ENCODE assay signal across 8 mouse cellular contexts in genomic region chr16:6716214-6716911, GRCm38 (mm10).
DNase-seq lines count a peak whose midpoint lies in the region; ATAC-seq lines count a peak whose summit lies in the region.

No protein-coding gene starts in this region.

- ATAC-seq in forebrain, embryonic 14.5 days = peak; percentile 85
- no peak for ATAC-seq in forebrain, embryonic 12.5 days (ENCODE audit: low FRiP score)
- ATAC-seq in neural tube, embryonic 15.5 days (ENCODE audit: low FRiP score) = peak; percentile 78
- ATAC-seq in liver, embryonic 11.5 days (replicated peaks; ENCODE audit: low FRiP score) = no peak

- intact Hi-C loops in gastrocnemius, postnatal 36 days (cut with DNase I) = no loop called here

- no peaks in the 10 kb centered on the region for H3K36me3 ChIP-seq in forebrain, embryonic 14.5 days (ENCODE audit: control insufficient read depth, insufficient read depth, low read length)
- H3K36me3 ChIP-seq in forebrain, embryonic 12.5 days (replicated peaks) = no peaks in the 10 kb centered on the region
- no peaks in the 10 kb centered on the region for H3K36me3 ChIP-seq in neural tube, embryonic 15.5 days
- H3K36me3 ChIP-seq in liver, embryonic 11.5 days (ENCODE audit: control insufficient read depth, insufficient read depth, low read length) = no peaks in the 10 kb centered on the region

- H3K9ac ChIP-seq in forebrain, embryonic 14.5 days (ENCODE audit: low read length) = no peak overlapping the region
- no peak overlapping the region for H3K9ac ChIP-seq in forebrain, embryonic 12.5 days
- no peak overlapping the region for H3K9ac ChIP-seq in neural tube, embryonic 15.5 days (replicated peaks)
- H3K9ac ChIP-seq in liver, embryonic 11.5 days (ENCODE audit: low read depth, low read length) = no peak overlapping the region

- no peak overlapping the region for H3K4me2 ChIP-seq in forebrain, embryonic 14.5 days (ENCODE audit: low read length)
- no peak overlapping the region for H3K4me2 ChIP-seq in forebrain, embryonic 12.5 days
- no peak overlapping the region for H3K4me2 ChIP-seq in neural tube, embryonic 15.5 days
- no peak overlapping the region for H3K4me2 ChIP-seq in liver, embryonic 11.5 days

- peaks cover 6% of the 10 kb centered on the region; the same call in 1 of the 2 replicates for H3K4me1 ChIP-seq in forebrain, embryonic 14.5 days (ENCODE audit: control insufficient read depth, insufficient read depth, low read length)
- H3K4me1 ChIP-seq in forebrain, embryonic 12.5 days = no peaks in the 10 kb centered on the region
- H3K4me1 ChIP-seq in neural tube, embryonic 15.5 days = peaks cover 16% of the 10 kb centered on the region
- H3K4me1 ChIP-seq in liver, embryonic 11.5 days (replicated peaks; ENCODE audit: control insufficient read depth, insufficient read depth, low read length) = no peaks in the 10 kb centered on the region

- DNase-seq in forebrain, embryonic 14.5 days (ENCODE audit: low spot score) = peak; percentile 67
- DNase-seq in right cerebral cortex, adult 18-20 months = peak; percentile 24
- no peak for DNase-seq in right cerebral cortex, postnatal 25 days
- peak; percentile 4 to 15 for DNase-seq in gastrocnemius, postnatal 36 days
- DNase-seq in thymus, postnatal 36 days = no peak
- no peak for DNase-seq in liver, embryonic 11.5 days (ENCODE audit: low spot score)

- H3K27me3 ChIP-seq in forebrain, embryonic 14.5 days (replicated peaks; ENCODE audit: control insufficient read depth, insufficient read depth, low read length) = no peaks in the 10 kb centered on the region
- H3K27me3 ChIP-seq in forebrain, embryonic 12.5 days = no peaks in the 10 kb centered on the region
- no peaks in the 10 kb centered on the region for H3K27me3 ChIP-seq in neural tube, embryonic 15.5 days (replicated peaks)
- no peaks in the 10 kb centered on the region for H3K27me3 ChIP-seq in liver, embryonic 11.5 days (replicated peaks; ENCODE audit: control insufficient read depth, insufficient read depth, low read length)

- no peak overlapping the region for H3K27ac ChIP-seq in forebrain, embryonic 14.5 days (ENCODE audit: low read depth, low read length)
- H3K27ac ChIP-seq in forebrain, embryonic 12.5 days = no peak overlapping the region
- 0 out of 2 replicates have a peak overlapping the region, but pooled peaks have one; percentile 2 for H3K27ac ChIP-seq in neural tube, embryonic 15.5 days (replicated peaks)
- no peak overlapping the region for H3K27ac ChIP-seq in liver, embryonic 11.5 days (ENCODE audit: low read depth, low read length)

- no peak overlapping the region for H3K4me3 ChIP-seq in forebrain, embryonic 14.5 days (ENCODE audit: low read depth, low read length)
- no peak overlapping the region for H3K4me3 ChIP-seq in forebrain, embryonic 12.5 days (replicated peaks)
- no peak overlapping the region for H3K4me3 ChIP-seq in neural tube, embryonic 15.5 days (replicated peaks)
- H3K4me3 ChIP-seq in liver, embryonic 11.5 days (ENCODE audit: low read depth, low read length) = no peak overlapping the region

- H3K9me3 ChIP-seq in forebrain, embryonic 14.5 days (replicated peaks; ENCODE audit: control insufficient read depth, low read length) = no peaks in the 10 kb centered on the region
- H3K9me3 ChIP-seq in forebrain, embryonic 12.5 days = no peaks in the 10 kb centered on the region
- H3K9me3 ChIP-seq in neural tube, embryonic 15.5 days (replicated peaks) = no peaks in the 10 kb centered on the region
- H3K9me3 ChIP-seq in liver, embryonic 11.5 days (ENCODE audit: control insufficient read depth, low read length) = no peaks in the 10 kb centered on the region

- WGBS in forebrain, embryonic 14.5 days = 61% methylated on average over 9 of the region's 9 CpGs
- 79% methylated on average over 9 of the region's 9 CpGs for WGBS in forebrain, embryonic 12.5 days
- WGBS in neural tube, embryonic 15.5 days = 67% methylated on average over 9 of the region's 9 CpGs
- WGBS in liver, embryonic 11.5 days = 77% methylated on average over 9 of the region's 9 CpGs

Comparison
In these comparisons a context has a peak if more than half of its experiments do, and no peak if none do; other contexts are left out.
1. ATAC-seq: peak in forebrain, embryonic 14.5 days (single experiment) and neural tube, embryonic 15.5 days (single experiment); none in forebrain, embryonic 12.5 days (single experiment) and liver, embryonic 11.5 days (single experiment).
2. DNase-seq: peak in forebrain, embryonic 14.5 days (single experiment), right cerebral cortex, adult 18-20 months (single experiment) and gastrocnemius, postnatal 36 days (2 of 2); none in right cerebral cortex, postnatal 25 days (single experiment), thymus, postnatal 36 days (0 of 2) and liver, embryonic 11.5 days (single experiment).